Mouse (Mus musculus): Measurements from ENCODE around the gene Pcf11. TPM values are rescaled to one million over a fixed set of nuclear protein-coding genes. Genes with fewer than 3 reads are reported as not detected.

Pcf11 gene
- polyA plus RNA-seq (2016; fragmentation: Nextera tagmentation; extraction: Ambion mirVana): 19.9 and 21.1 TPM in 2 replicates

GRCm38 (mm10) chr7:92669507-92670471, at the start of gene Pcf11:
Pcf11 (minus strand) TSS chr7:92669934.
- under 1% methylated on average over 88 of the region's 88 CpGs for WGBS
- 0 out of 2 replicates have a peak, but pooled peaks cover 6% of the 10 kb centered on the region for H3K36me3 ChIP-seq
- H3K9ac ChIP-seq: peak within 1 kb of the TSS; percentile 94
- H3K9me3 ChIP-seq (replicated peaks): no peaks in the 10 kb centered on the region
- no peaks in the 10 kb centered on the region for H3K27me3 ChIP-seq (replicated peaks)
- ATAC-seq (ENCODE audit: insufficient number of reproducible peaks, low FRiP score): peak; percentile 98
- peak within 1 kb of the TSS; percentile 78 for H3K4me2 ChIP-seq
- peak within 1 kb of the TSS; percentile 83 for H3K4me3 ChIP-seq
- peaks cover 14% of the 10 kb centered on the region for H3K4me1 ChIP-seq (replicated peaks)
- peak within 1 kb of the TSS; percentile 94 for H3K27ac ChIP-seq (ENCODE audit: poor library complexity, severe bottlenecking)

DNA sequence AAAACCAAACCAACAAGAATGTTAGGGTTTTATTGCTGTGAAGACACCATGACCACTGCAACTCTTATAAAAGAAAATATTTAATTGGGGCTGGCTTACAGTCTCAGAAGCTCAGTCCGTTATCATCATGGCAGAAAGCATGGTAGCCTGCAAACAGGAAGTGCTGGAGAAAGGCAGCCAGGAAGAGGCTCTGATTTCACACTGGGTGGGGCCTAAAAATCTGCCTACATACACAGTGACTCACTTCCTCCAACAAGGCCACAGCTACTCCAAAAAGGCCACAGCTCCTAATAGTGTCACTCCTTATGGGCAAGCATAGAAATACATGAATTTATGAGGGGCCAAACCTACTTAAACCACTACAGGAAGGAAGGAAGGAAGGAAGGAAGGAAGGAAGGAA, 45.3 kb upstream of the Pcf11 start:
- Histone ChIP-seq H3K27ac (ENCODE audit: poor library complexity, severe bottlenecking) (no peak overlapping the region), H3K27me3 (replicated peaks) (no peaks in the 10 kb centered on the region), H3K36me3 (no peaks in the 10 kb centered on the region), H3K9me3 (replicated peaks) (0 out of 2 replicates have a peak, but pooled peaks cover 3% of the 10 kb centered on the region), H3K4me1 (replicated peaks) (no peaks in the 10 kb centered on the region), H3K4me3 (no peak overlapping the region), H3K4me2 (no peak overlapping the region), H3K9ac (no peak overlapping the region)
- ATAC-seq (ENCODE audit: insufficient number of reproducible peaks, low FRiP score): no peak
- WGBS: 63% methylated on average over 1 of the region's 1 CpGs

DNA sequence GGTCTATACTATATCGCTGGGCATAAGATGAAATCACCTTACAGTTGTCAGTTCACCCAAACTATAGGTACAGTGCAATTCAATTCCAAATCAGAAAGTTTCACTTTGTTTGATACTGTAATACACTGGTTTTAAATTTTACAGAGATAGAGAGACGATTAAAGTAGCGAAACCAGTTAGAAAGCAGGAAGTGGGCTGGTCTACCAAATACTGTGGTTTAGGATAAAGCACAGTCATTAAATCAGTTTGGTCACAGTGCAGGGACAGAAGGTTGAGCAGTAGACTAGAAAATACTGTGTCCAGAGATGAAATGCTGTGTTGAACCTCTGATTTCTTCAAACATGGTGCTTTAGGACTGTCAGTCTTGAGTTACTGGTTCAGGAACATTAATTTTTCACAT, 41.9 kb upstream of the Pcf11 start:
- no peak overlapping the region for H3K9ac ChIP-seq
- 0 out of 2 replicates have a peak, but pooled peaks cover 3% of the 10 kb centered on the region for H3K9me3 ChIP-seq (replicated peaks)
- ATAC-seq (ENCODE audit: insufficient number of reproducible peaks, low FRiP score): no peak
- no peak overlapping the region for H3K27ac ChIP-seq (ENCODE audit: poor library complexity, severe bottlenecking)
- peaks cover 9% of the 10 kb centered on the region for H3K4me1 ChIP-seq (replicated peaks)
- no peaks in the 10 kb centered on the region for H3K36me3 ChIP-seq
- WGBS: 71% methylated on average over 3 of the region's 3 CpGs
- H3K4me2 ChIP-seq: no peak overlapping the region
- no peaks in the 10 kb centered on the region for H3K27me3 ChIP-seq (replicated peaks)
- no peak overlapping the region for H3K4me3 ChIP-seq

GRCm38 (mm10) chr7:92709573-92709972, 39.8 kb upstream of the Pcf11 start:
- ATAC-seq (ENCODE audit: insufficient number of reproducible peaks, low FRiP score): no peak
- Histone ChIP-seq H3K9ac (no peak overlapping the region), H3K27ac (ENCODE audit: poor library complexity, severe bottlenecking) (no peak overlapping the region), H3K4me2 (no peak overlapping the region), H3K27me3 (replicated peaks) (no peaks in the 10 kb centered on the region), H3K4me3 (no peak overlapping the region), H3K4me1 (replicated peaks) (peaks cover 14% of the 10 kb centered on the region), H3K36me3 (no peaks in the 10 kb centered on the region), H3K9me3 (replicated peaks) (no peaks in the 10 kb centered on the region)
- 24% methylated on average over 2 of the region's 2 CpGs for WGBS

GRCm38 (mm10) chr7:92706711-92707110, 37.0 kb upstream of the Pcf11 start:
- peaks cover 14% of the 10 kb centered on the region for H3K4me1 ChIP-seq (replicated peaks)
- ATAC-seq (ENCODE audit: insufficient number of reproducible peaks, low FRiP score): no peak
- 54% methylated on average over 12 of the region's 12 CpGs for WGBS
- H3K9me3 ChIP-seq (replicated peaks): no peaks in the 10 kb centered on the region
- H3K9ac ChIP-seq: no peak overlapping the region
- H3K36me3 ChIP-seq: no peaks in the 10 kb centered on the region
- H3K27me3 ChIP-seq (replicated peaks): no peaks in the 10 kb centered on the region
- no peak overlapping the region for H3K27ac ChIP-seq (ENCODE audit: poor library complexity, severe bottlenecking)
- H3K4me3 ChIP-seq: peak overlapping the region; percentile 35
- H3K4me2 ChIP-seq: peak overlapping the region; percentile 60

DNA sequence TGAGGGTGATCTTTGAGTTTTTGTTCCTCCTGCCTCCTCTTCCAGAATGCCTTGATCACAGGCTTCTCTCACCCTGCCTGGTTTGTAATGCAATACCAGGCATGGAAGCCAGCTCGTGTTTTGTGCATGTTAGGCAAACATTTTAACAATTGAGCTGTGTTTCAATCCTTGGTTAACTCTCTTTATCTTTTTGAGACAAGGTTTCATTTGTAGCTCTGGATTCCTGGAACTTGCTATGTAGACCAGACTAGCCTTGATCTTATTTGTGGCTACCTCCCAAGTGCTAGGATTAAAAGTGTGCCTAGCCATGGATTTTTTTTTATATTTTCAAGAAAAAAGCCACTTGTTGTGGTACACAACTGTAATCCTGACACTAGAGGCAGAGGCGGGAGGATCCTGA, 35.8 kb upstream of the Pcf11 start:
- no peak for ATAC-seq (ENCODE audit: insufficient number of reproducible peaks, low FRiP score)
- H3K27ac ChIP-seq (ENCODE audit: poor library complexity, severe bottlenecking): no peak overlapping the region

DNA sequence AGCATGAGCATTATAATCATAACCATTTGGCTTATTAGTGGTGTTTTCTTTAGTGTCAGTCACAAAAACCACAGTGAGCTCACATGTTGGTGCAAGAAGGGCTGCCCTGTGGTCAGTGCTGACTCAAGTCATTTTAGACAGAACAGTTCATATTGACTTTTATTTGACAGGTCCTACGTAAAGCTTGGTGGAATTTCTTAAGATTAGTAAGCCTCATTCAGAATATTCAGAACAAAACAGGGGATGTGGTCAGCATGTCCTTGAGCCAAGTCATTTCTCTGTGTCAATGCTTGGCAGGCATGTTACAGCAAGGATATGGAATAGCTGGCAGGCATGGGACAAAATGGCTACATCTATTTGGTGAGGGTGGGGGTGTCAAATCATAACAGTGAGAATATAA, 33.9 kb upstream of the Pcf11 start:
- no peak overlapping the region for H3K9ac ChIP-seq
- H3K9me3 ChIP-seq (replicated peaks): no peaks in the 10 kb centered on the region
- no peaks in the 10 kb centered on the region for H3K27me3 ChIP-seq (replicated peaks)
- WGBS: 69% methylated on average over 1 of the region's 1 CpGs
- no peaks in the 10 kb centered on the region for H3K36me3 ChIP-seq
- no peak overlapping the region for H3K27ac ChIP-seq (ENCODE audit: poor library complexity, severe bottlenecking)
- peaks cover 17% of the 10 kb centered on the region for H3K4me1 ChIP-seq (replicated peaks)
- no peak overlapping the region for H3K4me2 ChIP-seq
- no peak for ATAC-seq (ENCODE audit: insufficient number of reproducible peaks, low FRiP score)
- H3K4me3 ChIP-seq: no peak overlapping the region

More for the DNA sequence above, 35.8 kb upstream of the Pcf11 start:
- no peak overlapping the region for H3K4me2 ChIP-seq
- H3K4me1 ChIP-seq (replicated peaks): peaks cover 14% of the 10 kb centered on the region
- H3K9me3 ChIP-seq (replicated peaks): no peaks in the 10 kb centered on the region
- H3K27me3 ChIP-seq (replicated peaks): no peaks in the 10 kb centered on the region
- no peaks in the 10 kb centered on the region for H3K36me3 ChIP-seq
- 62% methylated on average over 2 of the region's 2 CpGs for WGBS
- no peak overlapping the region for H3K4me3 ChIP-seq
- no peak overlapping the region for H3K9ac ChIP-seq

DNA sequence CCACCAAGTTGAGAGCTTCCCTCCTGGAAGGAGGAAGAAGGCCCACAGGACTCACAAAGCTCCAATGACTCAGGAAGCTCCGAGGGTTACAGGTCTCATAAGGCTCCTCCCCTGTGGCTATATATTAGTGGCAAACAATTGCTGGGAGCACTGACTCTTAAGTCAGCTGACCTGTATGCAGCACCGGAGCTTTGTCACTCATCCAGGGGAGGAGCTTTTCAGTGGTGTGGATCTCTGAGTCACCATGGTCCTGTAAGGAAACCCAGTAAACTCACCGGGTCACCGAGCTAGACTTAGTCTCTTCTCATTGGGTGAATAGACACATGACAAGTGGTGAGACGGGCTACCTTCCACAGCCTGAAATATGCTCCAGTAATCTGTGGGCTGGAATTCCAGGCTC, 29.0 kb upstream of the Pcf11 start:
- no peak overlapping the region for H3K4me2 ChIP-seq
- H3K4me3 ChIP-seq: no peak overlapping the region
- H3K27me3 ChIP-seq (replicated peaks): no peaks in the 10 kb centered on the region
- 0 out of 2 replicates have a peak, but pooled peaks cover 2% of the 10 kb centered on the region for H3K4me1 ChIP-seq (replicated peaks)
- 58% methylated on average over 5 of the region's 5 CpGs for WGBS
- H3K27ac ChIP-seq (ENCODE audit: poor library complexity, severe bottlenecking): no peak overlapping the region
- ATAC-seq (ENCODE audit: insufficient number of reproducible peaks, low FRiP score): no peak
- H3K9ac ChIP-seq: no peak overlapping the region
- no peaks in the 10 kb centered on the region for H3K36me3 ChIP-seq
- no peaks in the 10 kb centered on the region for H3K9me3 ChIP-seq (replicated peaks)

- Histone ChIP-seq H3K36me3 (no peaks in the 10 kb centered on the region), H3K27me3 (replicated peaks) (no peaks in the 10 kb centered on the region), H3K9me3 (replicated peaks) (no peaks in the 10 kb centered on the region), H3K27ac (ENCODE audit: poor library complexity, severe bottlenecking) (no peak overlapping the region), H3K4me3 (no peak overlapping the region), H3K9ac (no peak overlapping the region), H3K4me1 (replicated peaks) (0 out of 2 replicates have a peak, but pooled peaks cover 2% of the 10 kb centered on the region), H3K4me2 (no peak overlapping the region)
- no peak for ATAC-seq (ENCODE audit: insufficient number of reproducible peaks, low FRiP score)
- WGBS: 88% methylated on average over 3 of the region's 3 CpGs
Observed at GRCm38 (mm10) chr7:92696395-92696794, 26.7 kb upstream of the Pcf11 start.

DNA sequence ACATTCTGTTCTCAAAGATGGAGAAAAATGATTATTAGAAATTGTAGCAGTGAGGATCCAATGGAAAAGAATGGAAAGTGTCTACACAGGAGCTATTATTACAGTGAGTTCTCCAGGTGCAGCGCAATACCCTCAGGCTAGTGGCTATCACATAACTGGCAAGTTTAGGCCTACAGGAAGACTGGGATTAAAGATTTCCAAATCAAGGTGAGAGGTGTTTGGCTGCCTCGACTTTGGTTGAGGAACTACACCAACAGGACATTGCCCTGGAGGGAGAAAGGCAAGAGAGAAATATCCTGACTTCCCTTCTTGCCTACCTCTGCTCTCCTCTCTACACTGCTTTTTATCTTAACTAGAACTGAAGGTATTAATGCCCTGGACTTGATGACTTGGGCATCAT, 19.4 kb upstream of the Pcf11 start:
- no peak for ATAC-seq (ENCODE audit: insufficient number of reproducible peaks, low FRiP score)
- Histone ChIP-seq H3K36me3 (no peaks in the 10 kb centered on the region), H3K9me3 (replicated peaks) (no peaks in the 10 kb centered on the region), H3K4me3 (no peak overlapping the region), H3K27me3 (replicated peaks) (no peaks in the 10 kb centered on the region), H3K9ac (no peak overlapping the region), H3K27ac (ENCODE audit: poor library complexity, severe bottlenecking) (no peak overlapping the region), H3K4me2 (no peak overlapping the region), H3K4me1 (replicated peaks) (no peaks in the 10 kb centered on the region)
- WGBS: 72% methylated on average over 2 of the region's 2 CpGs

DNA sequence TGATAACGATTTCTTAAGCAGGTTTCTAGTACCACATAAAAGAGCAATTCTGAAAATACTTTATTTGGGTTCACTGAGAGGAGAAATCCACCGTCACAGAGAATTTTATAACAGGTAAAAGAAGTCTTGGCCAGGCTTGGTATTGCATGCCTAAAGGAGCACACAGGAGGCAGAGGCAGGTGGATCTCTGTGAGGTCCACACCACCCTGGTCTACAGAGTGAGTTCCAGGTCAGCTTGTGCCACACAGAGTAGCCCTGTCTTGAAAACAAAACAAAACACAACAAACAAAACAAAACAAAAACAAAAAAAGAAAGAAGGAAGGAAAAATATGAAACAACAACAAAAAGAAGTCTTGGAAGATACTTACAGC, 18.6 kb upstream of the Pcf11 start:
- 76% methylated on average over 2 of the region's 2 CpGs for WGBS
- H3K27ac ChIP-seq (ENCODE audit: poor library complexity, severe bottlenecking): no peak overlapping the region

More for the DNA sequence above, 18.6 kb upstream of the Pcf11 start:
- no peak overlapping the region for H3K4me2 ChIP-seq
- no peaks in the 10 kb centered on the region for H3K27me3 ChIP-seq (replicated peaks)
- no peaks in the 10 kb centered on the region for H3K36me3 ChIP-seq
- no peak overlapping the region for H3K4me3 ChIP-seq
- no peaks in the 10 kb centered on the region for H3K4me1 ChIP-seq (replicated peaks)
- ATAC-seq (ENCODE audit: insufficient number of reproducible peaks, low FRiP score): no peak
- H3K9ac ChIP-seq: no peak overlapping the region
- H3K9me3 ChIP-seq (replicated peaks): no peaks in the 10 kb centered on the region

All from heart, embryonic 12.5 days (tissue).